Mouse (Mus musculus) kidney, adult 18-20 months (tissue): Measurements from ENCODE around the gene Atp8b2.
A peak's percentile ranks its signal among the peaks of the same experiment; 100 is the strongest.

Source experiments
- DNase-seq: peaks from one replicate; pipeline ENCODE4 v3.0.0; 2021

The Atp8b2 gene

DNA sequence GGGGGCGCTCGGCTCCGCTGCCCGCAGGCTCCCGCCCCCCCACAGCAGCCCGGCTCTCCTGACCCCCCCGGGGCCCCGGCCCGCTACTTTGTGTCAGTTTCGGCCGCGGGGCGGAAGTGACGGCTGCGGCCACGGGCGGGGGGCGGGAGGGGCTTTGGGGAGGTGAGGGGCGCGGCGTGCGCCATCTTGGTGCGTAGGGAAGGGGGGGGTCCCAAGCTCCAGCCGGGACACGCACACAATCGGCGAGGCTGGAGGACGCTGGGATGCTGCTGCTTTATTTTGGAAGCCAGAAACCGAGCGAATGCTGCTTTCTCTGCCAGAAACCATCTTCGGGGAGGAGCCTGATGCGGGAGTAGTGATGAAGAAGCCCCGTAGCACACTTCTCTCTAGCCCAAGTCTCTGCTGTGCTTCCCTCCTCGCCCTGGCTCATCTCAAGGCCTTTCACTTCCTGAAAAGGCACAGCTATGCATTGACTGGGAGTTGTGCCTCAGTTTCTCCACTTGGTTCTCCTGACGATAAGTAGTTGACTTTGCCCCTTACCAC, at the start of gene Atp8b2:
Gene Atp8b2 (minus strand): TSS at position 288 of the 543 bp plus-strand sequence.
- DNase-seq: peak; percentile 58

DNA sequence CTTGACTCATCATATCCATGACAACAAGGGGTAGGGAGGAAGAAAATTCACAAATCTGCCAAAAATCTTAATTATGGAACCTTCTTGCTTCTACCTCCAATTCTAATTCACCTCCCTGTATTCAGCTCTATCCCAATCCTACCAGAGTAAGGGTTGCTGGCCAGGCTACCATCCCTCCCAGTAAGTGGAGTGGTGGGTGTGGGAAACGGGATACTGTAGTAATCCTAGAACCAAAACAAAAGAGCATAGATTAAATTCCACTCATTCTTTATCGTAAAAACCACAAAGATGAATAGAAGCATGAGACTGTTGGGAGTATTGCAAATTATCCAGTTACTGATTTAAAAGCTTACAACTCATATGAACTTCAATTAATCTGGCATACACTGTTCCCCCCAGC, 47.0 kb upstream of the Atp8b2 start:
- DNase-seq: no peak

DNA sequence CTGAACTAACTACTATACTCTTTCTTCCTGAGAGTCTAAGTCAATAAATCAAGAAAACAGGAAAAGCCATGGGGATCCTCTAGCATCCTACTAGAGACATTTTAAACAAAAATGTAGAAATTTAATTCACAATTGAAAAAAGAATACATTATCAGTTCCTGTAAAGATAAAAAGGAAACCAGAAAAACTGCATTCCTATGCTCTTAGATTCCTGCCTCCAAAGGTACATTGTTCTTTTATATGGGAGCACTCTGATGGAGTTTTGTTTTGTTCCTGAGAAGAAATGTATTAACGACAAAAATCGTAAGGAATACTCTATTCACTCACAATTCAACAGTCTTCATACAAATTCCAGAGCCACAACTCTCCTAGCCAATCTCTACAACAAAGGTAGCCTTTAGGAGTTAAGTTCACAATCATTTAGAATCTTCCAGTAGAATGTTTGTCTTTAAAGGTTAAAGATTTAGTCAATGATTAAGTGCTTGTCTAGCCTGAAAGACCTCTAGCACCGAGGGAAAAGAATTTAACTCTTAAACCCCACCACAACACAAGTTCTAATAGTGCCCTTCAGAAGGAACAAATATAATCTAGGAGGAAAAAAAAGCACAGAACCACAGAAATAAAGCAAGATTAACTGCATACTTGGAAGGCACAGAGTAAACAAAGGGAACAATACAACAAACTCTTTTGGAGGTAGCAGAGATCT, 40.9 kb upstream of the Atp8b2 start:
- DNase-seq: no peak

DNA sequence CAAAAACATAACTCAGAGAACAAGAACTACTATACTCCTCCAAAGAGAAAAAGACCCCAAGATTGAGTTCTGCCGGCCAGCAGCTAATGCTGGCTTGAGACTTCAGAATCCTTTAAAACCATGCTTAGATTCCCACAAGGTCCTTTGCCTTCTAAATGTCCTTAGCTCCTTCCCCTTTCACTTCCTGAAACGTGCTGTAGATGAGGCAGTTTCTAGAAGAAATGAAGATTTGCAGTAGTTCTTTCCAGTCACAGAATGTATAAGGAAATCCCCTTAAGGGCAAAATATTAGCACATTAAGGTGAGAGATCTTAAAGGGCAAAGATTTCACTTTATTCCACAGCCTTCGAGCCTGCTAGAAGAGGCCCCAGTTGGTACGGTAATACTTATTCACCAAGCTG, 36.5 kb upstream of the Atp8b2 start:
- no peak for DNase-seq

DNA sequence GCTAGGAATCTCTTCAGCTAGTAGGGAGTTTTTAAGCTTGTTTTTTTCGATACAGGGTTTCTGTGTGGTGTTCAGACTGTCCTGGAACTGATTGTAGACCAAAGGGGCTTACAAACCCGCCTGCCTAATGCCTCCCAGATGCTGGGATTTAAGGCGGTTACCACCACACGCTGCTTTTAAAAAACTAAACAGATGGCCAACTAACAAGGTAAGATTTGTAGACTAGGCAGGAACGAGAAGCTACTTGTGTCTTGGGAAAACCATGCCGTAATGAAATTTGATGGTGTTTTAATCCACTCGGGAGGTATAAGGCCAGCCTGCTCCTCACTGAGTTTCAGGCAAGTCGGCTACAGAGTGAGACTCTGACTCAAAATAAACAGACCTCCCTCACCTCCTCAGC, 35.8 kb upstream of the Atp8b2 start:
- peak; percentile 29 for DNase-seq

DNA sequence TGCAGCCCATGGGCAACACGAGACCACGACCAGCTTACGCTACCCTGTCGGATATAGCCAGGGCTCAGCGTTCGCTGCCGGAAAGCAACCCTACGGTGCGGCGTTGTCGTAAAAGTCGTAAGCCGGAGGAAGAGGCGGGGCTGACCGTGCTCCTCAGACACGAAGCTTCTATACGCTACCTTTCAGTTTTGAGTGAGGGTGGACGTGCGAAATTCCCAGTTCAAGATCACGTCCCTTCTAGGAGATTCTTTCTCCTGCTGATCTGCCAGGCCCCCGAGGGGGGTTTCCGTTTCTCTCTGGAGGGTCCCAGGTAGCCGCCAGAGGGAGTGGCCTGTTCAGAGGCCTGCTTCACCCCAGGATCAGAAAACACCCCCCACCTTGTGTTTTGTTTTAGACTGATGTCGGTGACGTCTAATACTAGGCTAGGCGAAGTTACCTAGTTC, 35.3 kb upstream of the Atp8b2 start, which contains the start of gene Hax1:
Gene Hax1 (minus strand): TSS at position 169 of the 443 bp plus-strand sequence.
- peak; percentile 95 for DNase-seq

DNA sequence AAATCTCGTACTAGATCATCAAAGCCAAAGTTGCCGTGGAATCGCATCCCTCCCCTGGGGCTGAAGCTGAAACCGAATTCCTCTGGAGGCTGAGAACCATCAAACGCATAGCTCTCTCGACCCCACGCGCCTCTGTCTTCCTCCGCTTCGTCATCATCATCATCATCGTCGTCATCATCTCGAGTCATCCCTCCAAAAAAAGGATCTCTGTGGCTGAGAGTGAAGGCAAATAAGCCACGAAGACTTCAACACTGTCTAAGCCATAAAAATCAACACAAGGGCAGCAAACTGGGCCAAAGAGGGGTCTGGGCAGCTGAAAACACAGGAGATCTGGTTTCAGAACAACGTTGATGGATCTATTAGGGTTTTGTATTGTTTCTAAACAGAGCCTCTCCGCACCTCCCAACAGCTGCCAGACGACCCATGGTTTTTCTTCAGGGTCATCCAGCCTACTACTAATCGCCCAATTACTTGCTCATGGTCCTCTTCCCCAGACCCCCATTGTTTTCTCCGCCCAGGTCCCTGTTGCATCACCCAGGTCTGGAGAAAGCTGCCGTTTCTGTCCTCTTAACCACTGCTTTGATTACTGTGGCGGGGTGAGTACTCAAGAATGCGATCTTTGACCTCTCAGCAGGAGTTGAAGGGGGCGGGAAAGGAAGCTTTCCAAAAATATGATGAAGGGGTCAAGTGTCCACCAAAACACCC, 34.6 kb upstream of the Atp8b2 start:
- DNase-seq: no peak

DNA sequence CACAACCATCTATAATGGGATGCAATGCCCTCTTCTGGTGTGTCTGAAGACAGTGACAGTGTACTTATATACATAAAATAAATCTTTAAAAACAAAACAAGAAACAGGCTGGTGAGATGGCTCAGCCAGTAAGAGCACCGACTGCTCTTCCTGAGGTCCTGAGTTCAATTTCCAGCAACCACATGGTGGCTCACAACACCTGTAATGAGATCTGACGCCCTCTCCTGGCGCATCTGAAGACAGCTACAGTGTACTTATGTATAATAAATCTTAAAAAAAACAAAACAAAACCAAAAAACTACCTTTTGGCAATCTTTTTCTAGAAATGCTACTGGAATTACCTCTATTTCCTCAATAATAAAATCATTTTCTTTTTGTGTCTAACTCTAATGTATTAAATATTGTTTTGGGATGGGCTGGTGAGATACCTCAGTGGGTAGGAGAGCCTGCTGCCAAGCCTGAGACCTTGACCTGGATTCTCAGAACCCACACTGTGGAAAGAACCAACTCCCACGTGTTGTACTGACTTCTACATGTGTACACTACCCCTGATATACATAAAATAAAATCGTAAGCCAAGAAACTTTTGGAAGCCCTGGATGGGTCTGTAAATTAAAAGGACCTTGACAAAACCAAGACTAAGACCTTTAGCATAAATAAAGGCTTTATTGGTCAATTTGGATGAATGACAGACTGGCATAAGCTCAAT, 31.7 kb upstream of the Atp8b2 start:
- DNase-seq: no peak

DNA sequence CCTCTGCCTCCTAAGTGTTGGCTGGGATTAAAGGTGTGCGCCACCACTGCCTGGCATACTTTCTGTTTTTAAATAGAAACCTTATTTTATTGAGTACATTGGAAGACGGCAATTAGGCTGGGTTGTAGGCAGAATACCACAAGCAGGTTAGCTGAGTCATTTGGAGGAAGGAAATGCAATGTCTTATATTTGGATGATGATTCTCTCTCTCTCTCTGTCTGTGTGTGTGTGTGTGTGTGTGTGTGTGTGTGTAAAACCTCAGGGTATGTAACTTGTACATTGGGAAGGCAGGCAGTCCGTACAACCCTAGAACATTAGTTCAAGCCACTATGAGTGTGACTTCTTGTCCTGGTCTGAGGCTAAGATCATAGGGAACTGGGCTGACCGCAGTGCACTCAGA, 24.5 kb upstream of the Atp8b2 start:
- no peak for DNase-seq

DNA sequence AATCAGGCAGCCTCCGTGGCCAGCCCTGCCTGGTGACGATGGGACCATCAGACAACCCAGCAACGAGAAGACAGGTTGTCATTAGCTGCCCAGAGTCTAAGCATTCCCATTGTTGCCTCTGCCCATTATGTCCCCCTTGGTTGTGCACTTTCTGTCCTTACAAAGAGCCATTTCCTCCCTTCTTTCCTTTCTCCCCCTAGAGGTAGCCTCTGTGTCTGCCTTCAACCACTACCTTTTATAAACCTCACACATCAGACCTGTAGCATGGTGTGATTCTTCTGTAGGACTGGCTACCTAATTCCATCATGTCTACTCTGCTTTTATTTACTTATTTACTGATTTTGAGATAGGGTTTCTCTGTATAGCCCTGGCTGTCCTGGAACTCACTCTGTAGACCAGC, 23.9 kb upstream of the Atp8b2 start:
- DNase-seq: no peak

DNA sequence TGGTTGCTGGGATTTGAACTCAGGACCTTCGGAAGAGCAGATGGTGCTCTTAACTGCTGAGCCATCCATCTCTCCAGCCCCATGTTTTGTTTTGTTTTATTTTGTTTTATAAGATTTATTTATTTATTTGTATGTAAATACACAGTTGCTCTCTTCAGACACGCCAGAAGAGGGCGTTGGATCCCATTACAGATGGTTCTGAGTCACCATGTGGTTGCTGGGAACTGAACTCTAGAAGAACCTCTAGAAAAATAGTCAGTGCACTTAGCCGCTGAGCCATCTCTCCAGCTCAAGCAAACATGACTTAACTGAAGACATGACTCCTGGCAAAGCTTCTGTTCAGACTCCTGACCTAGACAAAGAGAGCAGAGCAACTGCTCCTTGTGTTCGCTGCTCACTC, 19.1 kb upstream of the Atp8b2 start:
- DNase-seq: no peak

DNA sequence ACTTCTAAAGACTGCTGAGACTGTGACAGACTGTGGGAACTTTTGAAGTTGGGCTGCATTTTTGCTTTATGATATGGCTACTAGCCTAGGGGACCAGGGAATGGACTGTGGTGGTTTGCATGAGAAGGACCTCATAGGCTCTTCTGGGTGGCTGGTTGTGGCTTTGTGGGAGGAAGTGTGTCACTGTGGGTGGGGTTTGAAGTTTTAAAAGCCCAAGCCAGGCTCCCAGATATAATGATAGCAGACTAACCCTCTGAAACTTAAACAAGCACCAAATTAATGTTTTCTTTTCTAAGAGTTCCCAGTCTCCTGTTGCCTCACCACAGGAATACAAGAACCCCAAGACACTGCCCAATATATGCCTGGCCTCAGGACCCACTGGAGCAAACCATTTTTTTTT, 13.6 kb upstream of the Atp8b2 start:
- DNase-seq: no peak

DNA sequence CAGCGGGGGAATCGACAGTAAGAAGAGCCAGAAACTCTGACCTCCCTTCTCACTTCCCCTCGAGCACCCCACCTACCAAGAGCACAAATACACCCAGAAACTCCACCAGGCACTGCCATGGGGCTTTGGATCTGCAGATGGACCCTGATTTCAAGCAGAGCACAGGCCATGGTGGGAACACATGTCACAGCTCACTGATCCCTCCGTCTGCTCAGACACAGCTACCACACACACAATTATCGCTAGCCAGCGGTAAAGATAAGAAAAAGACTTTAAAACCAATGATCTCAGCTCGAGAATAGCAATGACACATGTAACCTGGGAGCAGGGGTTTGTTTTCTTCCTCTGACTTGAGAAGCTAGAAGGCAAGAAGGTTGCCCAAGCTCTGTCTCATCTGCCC, 5.2 kb upstream of the Atp8b2 start:
- DNase-seq: no peak

DNA sequence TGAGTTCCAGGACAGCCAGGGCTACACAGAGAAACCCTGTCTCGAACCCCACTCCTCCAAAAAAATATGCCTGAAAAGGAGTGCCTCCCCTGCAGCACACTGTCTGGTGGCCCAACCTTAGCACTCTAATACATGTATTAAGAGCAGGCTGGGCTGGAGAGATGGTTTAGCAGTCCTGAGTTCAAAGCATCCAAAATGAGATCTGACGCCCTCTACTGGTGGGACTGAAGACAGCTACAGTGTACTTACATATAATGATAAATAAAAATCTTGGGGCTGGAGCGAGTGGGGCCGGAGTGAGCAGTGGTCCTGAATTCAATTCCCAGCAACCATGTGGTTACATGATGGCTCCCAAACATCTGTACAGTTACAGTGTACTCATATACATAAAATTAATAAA, 3.6 kb upstream of the Atp8b2 start:
- no peak for DNase-seq

DNA sequence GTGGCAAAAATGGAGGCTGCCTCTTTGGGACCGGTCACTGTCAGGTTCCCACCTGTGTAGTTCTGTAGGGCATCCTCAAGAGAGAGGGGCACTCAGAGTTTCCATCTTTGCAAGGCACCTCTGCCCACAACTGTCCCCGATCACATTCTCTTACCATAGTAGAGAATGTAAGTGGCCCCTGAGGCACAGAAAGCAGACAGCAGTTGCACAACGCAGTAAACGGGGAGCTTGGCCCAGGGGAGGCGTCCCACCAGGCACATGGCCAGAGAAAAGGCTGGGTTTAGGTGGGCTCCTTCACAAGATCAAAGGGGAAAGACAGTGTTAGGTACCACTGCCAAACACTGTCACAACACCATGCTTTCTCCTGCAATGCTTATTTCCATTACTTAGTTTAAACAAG, 2.7 kb upstream of the Atp8b2 start:
- no peak for DNase-seq

DNA sequence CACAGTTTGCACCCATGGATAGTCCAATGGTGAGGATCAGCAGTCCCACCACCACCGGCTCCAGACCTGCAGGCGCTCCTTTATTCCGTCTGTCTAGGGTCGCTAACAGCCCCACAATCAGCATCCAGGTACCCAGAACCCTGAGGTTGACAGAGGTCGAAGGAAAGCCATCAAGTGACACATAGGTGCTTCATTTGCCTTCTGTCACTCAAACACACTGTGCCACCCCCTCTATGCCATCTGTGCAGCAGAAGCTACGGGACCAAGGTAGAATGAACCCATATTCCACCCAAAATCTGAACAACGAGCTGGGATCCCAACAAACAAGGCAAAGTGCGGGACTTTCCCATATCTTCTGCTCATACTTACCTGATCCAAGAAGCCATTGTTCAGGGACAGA, 2.2 kb upstream of the Atp8b2 start:
- no peak for DNase-seq

DNA sequence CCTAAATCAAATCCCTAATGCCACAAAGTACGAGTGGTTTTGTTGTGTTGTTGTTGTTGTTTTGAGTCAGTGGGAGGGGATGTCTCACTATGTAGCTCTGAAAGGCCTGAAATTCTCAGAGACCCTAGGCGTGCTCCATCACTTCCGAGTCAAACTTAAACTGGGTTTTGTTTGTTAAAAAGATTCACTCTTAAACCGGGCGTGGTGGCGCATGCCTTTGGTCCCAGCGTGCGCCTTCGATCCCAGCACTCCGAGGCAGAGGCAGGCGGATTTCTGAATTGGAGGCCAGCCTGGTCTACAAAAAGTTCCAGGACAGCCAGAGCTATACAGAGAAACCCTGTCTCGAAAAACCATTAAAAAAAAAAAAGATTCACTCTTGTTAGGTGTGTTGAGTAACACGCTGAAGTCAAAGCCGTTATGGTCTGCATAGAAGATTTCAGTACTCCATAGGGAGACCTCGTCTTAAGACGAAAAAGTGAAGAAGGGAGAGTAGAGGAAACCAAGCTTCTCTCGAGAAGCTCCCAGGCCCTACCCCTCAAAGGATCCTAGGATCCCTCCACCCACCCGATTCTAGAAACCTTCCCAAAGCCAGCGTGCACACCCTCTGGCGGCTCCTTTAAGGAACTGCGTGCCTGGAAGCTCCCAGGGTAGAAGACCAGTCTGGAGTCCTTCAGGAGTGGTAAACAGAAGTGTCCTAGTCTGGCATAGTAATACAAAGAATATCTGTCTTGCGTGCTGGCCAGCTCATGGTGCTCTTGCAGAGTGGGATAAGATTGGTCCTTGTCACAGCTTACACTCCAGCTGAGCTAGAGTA, 825 bp upstream of the Atp8b2 start:
- DNase-seq: peak; percentile 59

DNA sequence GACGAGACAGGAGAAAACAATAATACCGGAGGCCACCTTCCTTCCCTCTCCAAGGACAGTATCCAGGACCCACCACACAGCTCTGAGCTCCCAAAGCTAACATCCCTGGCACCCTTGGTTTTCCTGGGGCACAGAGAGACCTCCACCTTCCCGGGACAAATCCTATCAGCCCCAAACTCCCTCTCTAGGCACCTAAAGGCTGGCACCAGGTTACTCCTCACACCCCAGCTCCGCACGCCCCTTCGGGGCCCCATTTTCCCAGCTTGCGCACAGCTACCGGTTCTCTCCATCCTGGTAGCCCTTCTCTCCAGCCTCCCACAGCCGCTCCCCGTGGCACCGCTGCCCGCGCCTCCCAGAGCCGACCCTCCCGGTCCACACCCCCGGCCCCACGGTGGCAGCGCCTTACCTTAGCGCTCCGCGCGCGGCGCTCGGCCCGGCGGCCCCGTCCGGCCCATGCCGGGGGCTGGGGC, 522 bp downstream of the Atp8b2 start:
- DNase-seq: peak; percentile 28

DNA sequence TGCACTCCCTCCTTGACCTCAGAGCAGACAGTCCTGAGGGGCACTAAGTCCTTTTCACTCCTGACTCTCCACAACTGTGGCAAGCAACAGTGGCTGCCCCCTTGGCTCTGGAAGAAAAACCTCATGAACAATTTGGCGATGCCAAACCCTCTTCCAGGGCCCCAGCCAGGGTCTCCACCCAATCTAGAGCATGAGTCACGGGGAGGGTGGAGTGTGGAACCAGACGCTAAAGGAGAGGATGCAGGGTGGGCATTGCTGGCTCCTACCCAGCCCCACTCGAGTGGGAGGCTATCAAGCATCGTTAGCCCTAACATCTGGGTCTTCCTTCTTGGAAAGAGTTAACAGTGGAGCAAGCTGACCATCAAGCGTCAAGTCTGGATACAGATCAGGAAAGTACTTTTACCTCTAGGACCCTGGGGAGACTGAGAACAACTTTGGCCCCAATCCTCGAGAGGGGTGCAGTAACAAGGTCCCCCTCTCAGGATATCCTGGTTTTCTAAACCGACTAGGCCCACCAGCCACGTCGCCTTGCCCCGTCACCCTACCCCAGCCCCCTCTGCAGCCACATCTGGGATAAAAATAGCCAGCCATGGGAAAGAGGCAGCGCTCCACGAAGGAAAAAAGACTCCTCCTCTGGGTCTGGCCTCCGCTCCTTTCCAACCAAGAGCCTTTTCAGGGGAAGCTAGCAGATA, 1.1 kb downstream of the Atp8b2 start:
- DNase-seq: peak; percentile 25

DNA sequence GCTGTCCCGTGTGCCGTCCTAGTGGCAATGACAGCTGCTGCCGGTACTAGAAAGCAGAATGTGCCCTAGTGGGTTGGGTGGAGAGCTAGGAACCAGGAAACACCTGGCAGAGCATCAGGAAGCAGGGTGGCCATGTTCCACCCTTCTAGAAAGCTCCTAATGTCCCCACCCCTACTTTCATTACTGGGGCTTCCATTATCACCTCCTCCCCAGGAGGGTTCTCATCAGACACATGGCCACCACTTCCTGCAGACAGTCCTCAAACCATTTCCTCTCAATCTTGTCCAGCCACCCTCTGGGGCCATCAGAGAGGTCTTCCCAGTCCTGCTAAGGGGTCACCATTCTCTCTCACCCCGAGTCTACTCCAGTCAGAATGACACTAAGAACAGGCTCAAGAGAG, 1.9 kb downstream of the Atp8b2 start:
- DNase-seq: no peak

DNA sequence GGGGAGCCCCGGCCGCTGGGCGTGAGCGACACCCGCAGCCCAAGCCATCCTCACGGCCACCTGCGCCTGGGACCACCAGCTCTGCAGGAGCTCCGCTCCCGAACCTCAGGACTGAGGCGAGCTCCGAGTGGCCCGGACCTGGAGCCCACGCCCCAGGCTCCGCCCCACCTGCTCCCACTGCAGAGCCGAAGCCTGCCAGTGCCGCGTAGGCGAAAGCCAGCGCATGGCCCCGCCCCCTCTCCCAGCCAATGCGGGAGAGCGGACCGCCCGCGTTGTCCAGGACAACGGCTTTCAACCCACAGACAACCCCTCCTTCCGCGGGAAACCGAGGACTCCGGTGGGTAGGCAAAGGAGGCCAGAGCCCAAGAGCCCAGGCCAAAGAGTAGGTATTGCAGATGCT, 2.8 kb downstream of the Atp8b2 start:
- DNase-seq: peak; percentile 92

DNA sequence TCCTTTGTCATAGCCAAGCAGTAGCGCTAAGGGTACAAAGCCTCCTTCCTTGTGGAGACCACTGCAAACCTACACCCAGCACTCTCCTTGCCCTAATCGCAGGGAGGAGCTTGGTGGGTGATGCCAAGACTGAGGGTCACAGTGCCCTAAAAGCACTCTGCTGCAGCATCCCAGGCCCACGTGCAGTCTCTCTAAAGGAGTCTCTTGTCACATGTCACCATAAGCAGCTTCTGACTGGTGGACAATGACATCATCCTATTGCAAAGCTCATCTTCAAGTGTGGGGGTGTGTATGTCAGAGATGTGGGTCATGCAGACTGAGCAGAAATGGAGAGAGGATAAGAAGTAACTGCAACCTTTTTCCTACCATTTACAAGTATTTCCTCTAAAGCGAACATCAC, 3.9 kb downstream of the Atp8b2 start:
- DNase-seq: no peak
